Mouse (Mus musculus): ENCODE data around the gene Hcn3.

GRCm38 (mm10) chr3:89124241-89124640 is 35.8 kb downstream of the Hcn3 start:
- TF ChIP-seq USF1 (IDR thresholded peaks at IDR 0.05; ENCODE audit: low read depth) (no peak), TCF12 (IDR thresholded peaks at IDR 0.05; ENCODE audit: insufficient read depth, poor library complexity, severe bottlenecking) (no peak), POLR2A (IDR thresholded peaks at IDR 0.05; ENCODE audit: insufficient read length, low read depth) (no peak), POLR2AphosphoS2 (IDR thresholded peaks at IDR 0.05; ENCODE audit: insufficient read length, low read depth) (no peak), MAX (IDR thresholded peaks at IDR 0.05; ENCODE audit: low read depth) (no peak), CEBPB (IDR thresholded peaks at IDR 0.05; ENCODE audit: insufficient read depth, poor library complexity, severe bottlenecking) (no peak), E2F4 (IDR thresholded peaks at IDR 0.05; ENCODE audit: insufficient read depth) (no peak)
